Mouse (Mus musculus) stomach, embryonic 14.5 days (tissue): ENCODE measurements around the gene Lin28a. TPM values are rescaled to one million over a fixed set of nuclear protein-coding genes. Genes with fewer than 3 reads are reported as not detected.

Experiments
- ATAC-seq: fragments of 200-750 bp; cut with Nextera tagmentation; 2 replicates; pipeline ENCODE4 v1.8.0; 2017; ENCODE audit warnings: low read depth, moderate TSS enrichment; ENCODE audit not compliant: insufficient number of reproducible peaks, insufficient read depth, low FRiP score
- H3K27ac ChIP-seq: fragments of 300-500 bp; sonication (generic); 2 replicates; pipeline ENCODE4 v1.5.1; 2014; ENCODE audit warnings: mild to moderate bottlenecking, low read length, moderate library complexity, mixed read lengths
- H3K27me3 ChIP-seq: fragments of 300-500 bp; sonication (generic); 2 replicates; pipeline ENCODE4 v1.6.1; 2014; ENCODE audit warnings: low read length, control low read depth, mixed read lengths; ENCODE audit not compliant: control insufficient read depth, insufficient read depth
- H3K36me3 ChIP-seq: fragments of 300-500 bp; sonication (generic); 2 replicates; pipeline ENCODE4 v1.6.1; 2014; ENCODE audit warnings: mild to moderate bottlenecking, control low read depth, low read length, moderate library complexity, mixed read lengths; ENCODE audit not compliant: control insufficient read depth, insufficient read depth
- H3K4me1 ChIP-seq: fragments of 300-500 bp; sonication (generic); 2 replicates; pipeline ENCODE4 v1.6.1; 2014; ENCODE audit warnings: low read length, control low read depth, mixed read lengths; ENCODE audit not compliant: control insufficient read depth, insufficient read depth
- H3K4me2 ChIP-seq: fragments of 300-500 bp; sonication (generic); replicated peaks from 2 replicates; pipeline ENCODE4 v1.6.1; 2014; ENCODE audit warnings: low read depth, low read length, control low read depth
- H3K4me3 ChIP-seq: fragments of 300-500 bp; sonication (generic); 2 replicates; pipeline ENCODE4 v1.5.1; 2014; ENCODE audit warnings: low read depth, low read length, control low read depth
- H3K9ac ChIP-seq: fragments of 300-500 bp; sonication (generic); replicated peaks from 2 replicates; pipeline ENCODE4 v1.6.1; 2014; ENCODE audit warnings: low read depth, mild to moderate bottlenecking, control low read depth, low read length, moderate library complexity, mixed read lengths
- H3K9me3 ChIP-seq: fragments of 300-500 bp; sonication (generic); 2 replicates; pipeline ENCODE4 v1.6.1; 2016; ENCODE audit warnings: low read depth, low read length, control low read depth; ENCODE audit not compliant: control insufficient read depth
- WGBS: fragments of 180-500 bp; shearing (Covaris S2); extraction: QIAGEN DNeasy Blood & Tissue Kit; methylation state at CpG from one replicate; pipeline ENCODE4 v1.1.7; 2014; 5-methylcytosine and 5-hydroxymethylcytosine counted together
- polyA plus RNA-seq: library from polyadenylated mRNA; unstranded; fragments of >200 nt; fragmentation: Nextera tagmentation; extraction: Ambion mirVana; gene quantifications from 2 replicates; pipeline ENCODE4 v1.2.1, GENCODE M21; 2014

The Lin28a gene
- polyA plus RNA-seq, 1 experiment from 2014 or later = 0.07 TPM

- no peak for ATAC-seq
- no peak overlapping the region for H3K9ac ChIP-seq
- 13% methylated on average over 7 of the region's 7 CpGs for WGBS
These were observed 2.4 kb downstream of the Lin28a start for GRCm38 (mm10) chr4:134016208-134016607.

GRCm38 (mm10) chr4:134012858-134013528 lies 5.6 kb downstream of the Lin28a start:
- no peak overlapping the region for H3K4me2 ChIP-seq
- H3K27ac ChIP-seq = no peak overlapping the region
- H3K4me3 ChIP-seq = no peak overlapping the region
- H3K4me1 ChIP-seq = peaks cover 15% of the 10 kb centered on the region; the same call in 1 of the 2 replicates
- no peaks in the 10 kb centered on the region for H3K36me3 ChIP-seq
- WGBS = 46% methylated on average over 12 of the region's 12 CpGs
- no peak overlapping the region for H3K9ac ChIP-seq
- no peak for ATAC-seq
- no peaks in the 10 kb centered on the region for H3K9me3 ChIP-seq
- 0 out of 2 replicates have a peak, but pooled peaks cover 3% of the 10 kb centered on the region for H3K27me3 ChIP-seq

More at GRCm38 (mm10) chr4:134016208-134016607, 2.4 kb downstream of the Lin28a start:
- no peak overlapping the region for H3K4me2 ChIP-seq
- no peak overlapping the region for H3K27ac ChIP-seq
- no peak overlapping the region for H3K4me3 ChIP-seq
- no peaks in the 10 kb centered on the region for H3K36me3 ChIP-seq
- no peaks in the 10 kb centered on the region for H3K9me3 ChIP-seq
- H3K4me1 ChIP-seq = peaks cover 21% of the 10 kb centered on the region; the same call in 1 of the 2 replicates
- H3K27me3 ChIP-seq = peaks cover 9% of the 10 kb centered on the region; the same call in 1 of the 2 replicates

GRCm38 (mm10) chr4:134011450-134012414 lies 6.9 kb downstream of the Lin28a start:
- WGBS = 10% methylated on average over 16 of the region's 16 CpGs
- no peak overlapping the region for H3K27ac ChIP-seq
- H3K36me3 ChIP-seq = no peaks in the 10 kb centered on the region
- no peak overlapping the region for H3K4me3 ChIP-seq
- no peak overlapping the region for H3K9ac ChIP-seq
- peaks cover 8% of the 10 kb centered on the region; the same call in 1 of the 2 replicates for H3K4me1 ChIP-seq
- H3K27me3 ChIP-seq = no peaks in the 10 kb centered on the region
- H3K4me2 ChIP-seq = 0 out of 2 replicates have a peak overlapping the region, but pooled peaks have one; percentile 2
- ATAC-seq = no peak
- H3K9me3 ChIP-seq = no peaks in the 10 kb centered on the region

- no peaks in the 10 kb centered on the region for H3K27me3 ChIP-seq
- H3K9me3 ChIP-seq = no peaks in the 10 kb centered on the region
- H3K4me1 ChIP-seq = peaks cover 7% of the 10 kb centered on the region; the same call in 1 of the 2 replicates
- WGBS = 57% methylated on average over 6 of the region's 6 CpGs
- no peak overlapping the region for H3K4me3 ChIP-seq
- no peak for ATAC-seq
- no peaks in the 10 kb centered on the region for H3K36me3 ChIP-seq
- no peak overlapping the region for H3K4me2 ChIP-seq
- H3K27ac ChIP-seq = 0 out of 2 replicates have a peak overlapping the region, but pooled peaks have one; percentile 11
- no peak overlapping the region for H3K9ac ChIP-seq
These were observed 8.9 kb downstream of the Lin28a start for GRCm38 (mm10) chr4:134009709-134010108.

- H3K27me3 ChIP-seq = no peaks in the 10 kb centered on the region
- WGBS = 64% methylated on average over 3 of the region's 3 CpGs
- peaks cover 7% of the 10 kb centered on the region; the same call in 1 of the 2 replicates for H3K4me1 ChIP-seq
- H3K9me3 ChIP-seq = no peaks in the 10 kb centered on the region
- no peak overlapping the region for H3K4me3 ChIP-seq
- H3K27ac ChIP-seq = no peak overlapping the region
- no peak overlapping the region for H3K9ac ChIP-seq
- no peak overlapping the region for H3K4me2 ChIP-seq
- no peak for ATAC-seq
- no peaks in the 10 kb centered on the region for H3K36me3 ChIP-seq
These were observed 11.8 kb downstream of the Lin28a start for GRCm38 (mm10) chr4:134006845-134007244.

GRCm38 (mm10) chr4:134005581-134006358 lies 12.9 kb downstream of the Lin28a start:
- Histone ChIP-seq H3K9me3 (no peaks in the 10 kb centered on the region), H3K27ac (no peak overlapping the region), H3K4me1 (no peaks in the 10 kb centered on the region), H3K36me3 (no peaks in the 10 kb centered on the region), H3K4me3 (no peak overlapping the region), H3K27me3 (no peaks in the 10 kb centered on the region), H3K4me2 (no peak overlapping the region), H3K9ac (no peak overlapping the region)
- ATAC-seq = no peak
- 83% methylated on average over 12 of the region's 12 CpGs for WGBS

GRCm38 (mm10) chr4:134002903-134003302 lies 15.7 kb downstream of the Lin28a start:
- Histone ChIP-seq H3K9me3 (no peaks in the 10 kb centered on the region), H3K27me3 (no peaks in the 10 kb centered on the region), H3K9ac (no peak overlapping the region), H3K4me2 (no peak overlapping the region), H3K4me1 (no peaks in the 10 kb centered on the region; the same call in 1 of the 2 replicates), H3K36me3 (no peaks in the 10 kb centered on the region), H3K27ac (no peak overlapping the region), H3K4me3 (no peak overlapping the region)
- WGBS = 70% methylated on average over 5 of the region's 5 CpGs
- ATAC-seq = no peak

GRCm38 (mm10) chr4:134002246-134002645 lies 16.4 kb downstream of the Lin28a start:
- Histone ChIP-seq H3K4me2 (no peak overlapping the region), H3K4me1 (no peaks in the 10 kb centered on the region; the same call in 1 of the 2 replicates), H3K36me3 (no peaks in the 10 kb centered on the region), H3K4me3 (no peak overlapping the region), H3K27ac (no peak overlapping the region), H3K27me3 (no peaks in the 10 kb centered on the region), H3K9me3 (no peaks in the 10 kb centered on the region), H3K9ac (no peak overlapping the region)
- ATAC-seq = no peak
- 61% methylated on average over 4 of the region's 4 CpGs for WGBS
